Mouse (Mus musculus) kidney, embryonic 14.5 days (tissue): ENCODE measurements around the gene Hpd. TPM values are rescaled to one million over a fixed set of nuclear protein-coding genes. Genes with fewer than 3 reads are reported as not detected.

ENCODE experiments used
- ATAC-seq: fragments of 200-750 bp; cut with Nextera tagmentation; 2 replicates; pipeline ENCODE4 v1.8.0; 2017; ENCODE audit warnings: moderate number of reproducible peaks, mild to moderate bottlenecking, moderate TSS enrichment, moderate library complexity; ENCODE audit not compliant: low FRiP score, low TSS enrichment
- H3K27ac ChIP-seq: fragments of 300-500 bp; sonication (generic); 2 replicates; pipeline ENCODE4 v1.5.1; 2014; ENCODE audit warnings: low read depth, mild to moderate bottlenecking, low read length, moderate library complexity, mixed read lengths
- H3K27me3 ChIP-seq: fragments of 300-500 bp; sonication (generic); 2 replicates; pipeline ENCODE4 v1.6.1; 2014; ENCODE audit warnings: mild to moderate bottlenecking, low read length; ENCODE audit not compliant: control insufficient read depth, insufficient read depth
- H3K36me3 ChIP-seq: fragments of 300-500 bp; sonication (generic); 2 replicates; pipeline ENCODE4 v1.6.1; 2014; ENCODE audit warnings: low read length, mixed read lengths; ENCODE audit not compliant: control insufficient read depth, insufficient read depth
- H3K4me1 ChIP-seq: fragments of 300-500 bp; sonication (generic); 2 replicates; pipeline ENCODE4 v1.6.1; 2014; ENCODE audit warnings: low read length, mixed read lengths; ENCODE audit not compliant: control insufficient read depth, insufficient read depth
- H3K4me2 ChIP-seq: fragments of 300-500 bp; sonication (generic); replicated peaks from 2 replicates; pipeline ENCODE4 v1.6.1; 2014; ENCODE audit warnings: low read depth, mild to moderate bottlenecking, low read length
- H3K4me3 ChIP-seq: fragments of 300-500 bp; sonication (generic); 2 replicates; pipeline ENCODE4 v1.5.1; 2014; ENCODE audit warnings: mild to moderate bottlenecking, low read length
- H3K9ac ChIP-seq: fragments of 300-500 bp; sonication (generic); 2 replicates; pipeline ENCODE4 v1.6.1; 2014; ENCODE audit warnings: low read depth, mild to moderate bottlenecking, low read length, moderate library complexity
- H3K9me3 ChIP-seq: fragments of 300-500 bp; sonication (generic); 2 replicates; pipeline ENCODE4 v1.6.1; 2016; ENCODE audit warnings: low read length; ENCODE audit not compliant: control insufficient read depth
- WGBS: fragments of 180-500 bp; shearing (Covaris S2); extraction: QIAGEN DNeasy Blood & Tissue Kit; methylation state at CpG from one replicate; pipeline ENCODE4 v1.1.7; 2014; 5-methylcytosine and 5-hydroxymethylcytosine counted together
- polyA plus RNA-seq: library from polyadenylated mRNA; unstranded; fragments of >200 nt; fragmentation: Nextera tagmentation; extraction: Ambion mirVana; gene quantifications from 2 replicates; pipeline ENCODE4 v1.2.1, GENCODE M21; 2014

Gene Hpd
- polyA plus RNA-seq, 1 experiment from 2014 or later: not detected

DNA sequence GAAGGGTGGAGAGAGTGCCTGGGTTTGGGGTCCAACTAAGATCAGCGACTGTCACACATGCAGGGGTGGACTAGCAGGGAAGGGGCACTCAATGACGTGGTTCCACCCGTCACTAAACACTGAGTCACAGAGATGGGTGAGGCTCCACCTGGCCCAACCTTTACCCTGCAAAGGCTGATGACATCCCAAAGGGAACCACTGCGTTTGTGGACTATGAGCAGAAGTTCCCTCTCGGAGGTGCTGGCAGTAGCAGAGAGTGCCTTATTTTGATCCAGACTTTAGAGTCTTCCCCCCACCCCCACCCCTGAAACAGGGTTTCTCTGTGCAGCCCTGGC is 51.7 kb downstream of the Hpd start:
- H3K4me1 ChIP-seq: peaks cover 39% of the 10 kb centered on the region
- no peak overlapping the region for H3K27ac ChIP-seq
- WGBS: 88% methylated on average over 5 of the region's 5 CpGs
- no peak for ATAC-seq
- no peak overlapping the region for H3K9ac ChIP-seq
- no peaks in the 10 kb centered on the region for H3K27me3 ChIP-seq
- peaks cover 10% of the 10 kb centered on the region; the same call in 1 of the 2 replicates for H3K36me3 ChIP-seq
- H3K4me2 ChIP-seq: no peak overlapping the region
- no peaks in the 10 kb centered on the region for H3K9me3 ChIP-seq
- no peak overlapping the region for H3K4me3 ChIP-seq

GRCm38 (mm10) chr5:123130030-123130813 is 52.3 kb downstream of the Hpd start:
- Histone ChIP-seq H3K4me2 (no peak overlapping the region), H3K4me1 (peaks cover 34% of the 10 kb centered on the region), H3K36me3 (peaks cover 8% of the 10 kb centered on the region; the same call in 1 of the 2 replicates), H3K9me3 (no peaks in the 10 kb centered on the region), H3K27ac (no peak overlapping the region), H3K27me3 (no peaks in the 10 kb centered on the region), H3K9ac (no peak overlapping the region), H3K4me3 (no peak overlapping the region)
- ATAC-seq: no peak
- WGBS: 87% methylated on average over 9 of the region's 9 CpGs

DNA sequence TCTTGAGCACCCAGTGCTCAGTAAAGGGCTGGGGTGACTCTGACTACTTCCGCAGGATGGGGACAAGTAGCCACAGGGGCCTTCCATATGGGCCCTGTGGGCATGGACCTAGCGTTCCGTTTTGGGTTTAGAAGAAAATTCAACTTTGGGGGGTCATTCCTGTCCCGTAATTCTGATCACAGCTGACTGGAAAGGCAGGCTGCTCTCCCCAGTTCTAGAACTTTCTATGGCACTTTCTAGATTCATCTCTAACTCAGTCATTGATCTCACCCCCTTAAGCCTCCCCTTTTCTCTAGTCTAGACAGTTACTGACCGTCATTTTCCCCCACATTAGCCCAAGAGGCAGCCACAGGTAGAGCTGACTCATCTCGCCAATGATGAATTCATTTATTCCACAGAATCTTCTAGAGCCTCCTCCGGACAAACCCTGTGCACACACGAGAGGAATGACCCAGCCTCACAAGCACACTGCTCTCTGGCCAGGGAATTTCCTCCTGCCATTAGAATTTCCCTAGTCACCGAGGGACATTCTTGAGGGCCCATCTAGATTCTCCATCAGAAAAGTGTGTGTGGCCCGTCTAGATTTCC is 53.3 kb downstream of the Hpd start:
- Histone ChIP-seq H3K4me1 (peaks cover 24% of the 10 kb centered on the region), H3K36me3 (peaks cover 2% of the 10 kb centered on the region; the same call in 1 of the 2 replicates), H3K9me3 (no peaks in the 10 kb centered on the region), H3K27ac (no peak overlapping the region), H3K4me2 (no peak overlapping the region), H3K9ac (no peak overlapping the region), H3K27me3 (no peaks in the 10 kb centered on the region), H3K4me3 (no peak overlapping the region)
- 87% methylated on average over 10 of the region's 10 CpGs for WGBS
- ATAC-seq: no peak

DNA sequence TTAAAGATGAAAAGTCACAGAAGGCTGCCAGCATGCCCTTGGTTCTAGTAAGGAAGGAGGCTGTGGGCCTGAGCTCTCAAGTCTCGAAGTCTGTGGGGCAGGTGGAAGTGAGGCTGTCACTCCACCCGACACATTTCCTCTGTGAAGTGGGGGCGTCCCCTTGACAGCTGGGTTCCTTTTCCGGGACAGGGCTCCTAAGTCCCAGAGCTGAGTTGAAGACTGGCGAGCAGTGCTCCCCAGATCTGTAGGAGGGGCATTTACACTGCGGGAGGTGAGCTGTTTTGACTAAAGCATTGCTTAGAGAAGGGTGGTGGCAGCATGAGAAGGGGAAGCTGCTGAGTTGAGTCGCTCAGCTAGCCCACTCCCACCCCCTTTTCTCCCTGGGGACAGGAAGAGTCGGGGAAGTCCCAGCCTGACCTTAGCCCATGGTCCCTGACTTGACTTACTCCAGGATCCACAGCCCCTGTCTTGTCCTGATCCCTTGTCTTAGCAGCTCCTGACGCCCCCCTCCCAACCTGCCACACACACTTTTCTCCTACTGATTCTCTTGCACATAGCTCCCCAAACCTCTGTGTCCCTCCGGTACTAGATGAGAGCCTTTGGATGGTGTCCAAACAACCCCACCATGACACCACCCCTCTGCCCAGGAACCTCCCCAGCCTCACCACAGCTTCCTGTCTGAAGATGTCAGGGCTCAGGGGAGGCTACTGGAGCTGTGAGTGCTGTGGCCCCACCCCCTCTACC is 53.9 kb downstream of the Hpd start:
- Histone ChIP-seq H3K27me3 (no peaks in the 10 kb centered on the region), H3K36me3 (no peaks in the 10 kb centered on the region), H3K4me2 (no peak overlapping the region), H3K9ac (no peak overlapping the region), H3K27ac (no peak overlapping the region), H3K9me3 (no peaks in the 10 kb centered on the region), H3K4me3 (no peak overlapping the region), H3K4me1 (peaks cover 21% of the 10 kb centered on the region)
- ATAC-seq: no peak
- 56% methylated on average over 10 of the region's 10 CpGs for WGBS

GRCm38 (mm10) chr5:123127031-123127430 is 55.5 kb downstream of the Hpd start:
- no peaks in the 10 kb centered on the region for H3K36me3 ChIP-seq
- H3K9ac ChIP-seq: no peak overlapping the region
- peaks cover 13% of the 10 kb centered on the region for H3K4me1 ChIP-seq
- ATAC-seq: no peak
- H3K9me3 ChIP-seq: 0 out of 2 replicates have a peak, but pooled peaks cover 3% of the 10 kb centered on the region
- H3K4me3 ChIP-seq: no peak overlapping the region
- no peaks in the 10 kb centered on the region for H3K27me3 ChIP-seq
- H3K27ac ChIP-seq: no peak overlapping the region
- no peak overlapping the region for H3K4me2 ChIP-seq
- WGBS: 64% methylated on average over 6 of the region's 6 CpGs

GRCm38 (mm10) chr5:123125638-123126406 is 56.7 kb downstream of the Hpd start:
- 0 out of 2 replicates have a peak, but pooled peaks have one; percentile 13 for ATAC-seq
- no peaks in the 10 kb centered on the region for H3K36me3 ChIP-seq
- H3K27ac ChIP-seq: no peak overlapping the region
- 0 out of 2 replicates have a peak, but pooled peaks cover 3% of the 10 kb centered on the region for H3K9me3 ChIP-seq
- H3K4me2 ChIP-seq: no peak overlapping the region
- H3K4me1 ChIP-seq: peaks cover 7% of the 10 kb centered on the region; the same call in 1 of the 2 replicates
- no peak overlapping the region for H3K4me3 ChIP-seq
- 78% methylated on average over 18 of the region's 18 CpGs for WGBS
- H3K9ac ChIP-seq: no peak overlapping the region
- H3K27me3 ChIP-seq: no peaks in the 10 kb centered on the region

GRCm38 (mm10) chr5:123125105-123125504 is 57.4 kb downstream of the Hpd start:
- H3K36me3 ChIP-seq: no peaks in the 10 kb centered on the region
- WGBS: 78% methylated on average over 6 of the region's 6 CpGs
- no peak overlapping the region for H3K27ac ChIP-seq
- H3K4me3 ChIP-seq: no peak overlapping the region
- H3K27me3 ChIP-seq: no peaks in the 10 kb centered on the region
- H3K4me2 ChIP-seq: no peak overlapping the region
- 0 out of 2 replicates have a peak, but pooled peaks cover 3% of the 10 kb centered on the region for H3K9me3 ChIP-seq
- no peak overlapping the region for H3K9ac ChIP-seq
- peaks cover 7% of the 10 kb centered on the region; the same call in 1 of the 2 replicates for H3K4me1 ChIP-seq
- ATAC-seq: no peak

DNA sequence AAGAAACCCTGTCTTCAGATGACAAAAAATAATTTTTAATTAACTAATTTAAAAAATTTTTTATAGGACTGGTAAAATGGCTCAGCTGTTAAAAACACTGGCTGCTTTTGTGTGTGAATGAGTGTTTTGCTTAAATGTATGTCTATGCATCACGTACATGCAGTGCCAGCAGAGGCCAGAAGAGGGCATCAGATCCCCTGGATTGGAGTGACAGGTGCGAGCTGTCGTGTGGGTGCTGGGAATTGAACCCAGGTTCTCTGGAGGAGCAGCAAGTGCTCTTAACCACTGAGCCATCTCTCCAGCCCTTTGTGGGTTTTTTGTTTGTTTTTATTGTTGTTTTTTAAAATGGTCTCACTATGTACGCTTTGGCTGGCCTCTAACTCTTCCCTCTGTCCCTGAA is 60.3 kb downstream of the Hpd start:
- Histone ChIP-seq H3K9ac (no peak overlapping the region), H3K36me3 (no peaks in the 10 kb centered on the region), H3K4me3 (no peak overlapping the region), H3K9me3 (0 out of 2 replicates have a peak, but pooled peaks cover 3% of the 10 kb centered on the region), H3K4me2 (no peak overlapping the region), H3K4me1 (no peaks in the 10 kb centered on the region), H3K27ac (no peak overlapping the region), H3K27me3 (no peaks in the 10 kb centered on the region)
- 91% methylated on average over 4 of the region's 4 CpGs for WGBS
- no peak for ATAC-seq
